Mouse (Mus musculus) T-helper 2 cell (primary cell): ENCODE results near the gene Cobll1.

Source experiments
- in situ Hi-C: fragments of 300-600 bp; cut with MboI, MseI; formaldehyde crosslinking; loops from one replicate; pipeline ENCODE4 v1.15.1; 2025; ENCODE audit warnings: high pct_unique_total_duplicates

The Cobll1 gene

DNA sequence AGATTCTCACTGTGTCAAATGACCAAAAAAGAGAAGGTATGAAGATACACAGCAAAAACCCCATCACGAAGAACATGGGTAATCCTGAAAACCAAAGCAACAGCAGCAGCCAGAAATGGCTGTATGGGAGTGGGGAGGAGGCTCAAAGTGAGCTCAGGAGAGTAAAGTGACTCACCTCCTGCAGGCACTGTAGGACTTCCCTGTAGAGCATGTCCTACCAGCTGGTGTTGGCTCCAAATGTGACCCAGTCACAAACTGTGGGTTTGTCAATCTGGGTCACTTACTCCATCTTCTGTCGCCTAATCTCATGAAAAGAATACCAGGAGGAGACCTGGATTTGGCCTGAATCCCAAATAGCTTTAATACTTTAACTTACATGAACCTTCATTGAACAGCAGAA is 81.9 kb downstream of the Cobll1 start:
- in situ Hi-C loops, result loop anchor here (5.0 kb wide), 1 partner anchor 70 kb away; no protein-coding TSS in a partner anchor

DNA sequence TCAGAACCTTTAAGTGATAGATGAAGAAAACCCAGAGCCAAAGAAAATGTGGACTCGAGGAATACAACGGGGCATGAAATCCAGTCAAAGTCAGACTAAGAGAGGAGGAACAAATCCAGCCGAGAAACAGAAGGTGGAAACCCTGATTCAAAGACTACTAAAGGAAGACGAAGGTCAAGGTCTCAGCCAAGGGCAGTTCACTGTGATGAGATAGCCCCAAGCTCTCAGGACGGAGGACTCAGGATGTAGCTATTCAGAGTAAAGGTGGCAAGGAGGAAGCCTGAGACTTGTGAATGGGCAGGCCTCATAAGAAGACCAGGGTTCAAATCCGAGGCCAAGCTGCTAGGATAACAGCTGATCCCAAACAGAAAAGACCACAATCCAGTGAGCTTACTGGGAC is 90.3 kb downstream of the Cobll1 start:
- in situ Hi-C loops, result loop anchor here (5.0 to 10.0 kb wide), 3 partner anchors 178 to 416 kb away; partner anchors contain the start of gene Scn3a

- in situ Hi-C loops, result loop anchor here (5.0 to 10.0 kb wide), 3 partner anchors 180 to 417 kb away; partner anchors contain the start of gene Scn3a
These were observed 91.8 kb downstream of the Cobll1 start for GRCm38 (mm10) chr2:65147431-65147830.

DNA sequence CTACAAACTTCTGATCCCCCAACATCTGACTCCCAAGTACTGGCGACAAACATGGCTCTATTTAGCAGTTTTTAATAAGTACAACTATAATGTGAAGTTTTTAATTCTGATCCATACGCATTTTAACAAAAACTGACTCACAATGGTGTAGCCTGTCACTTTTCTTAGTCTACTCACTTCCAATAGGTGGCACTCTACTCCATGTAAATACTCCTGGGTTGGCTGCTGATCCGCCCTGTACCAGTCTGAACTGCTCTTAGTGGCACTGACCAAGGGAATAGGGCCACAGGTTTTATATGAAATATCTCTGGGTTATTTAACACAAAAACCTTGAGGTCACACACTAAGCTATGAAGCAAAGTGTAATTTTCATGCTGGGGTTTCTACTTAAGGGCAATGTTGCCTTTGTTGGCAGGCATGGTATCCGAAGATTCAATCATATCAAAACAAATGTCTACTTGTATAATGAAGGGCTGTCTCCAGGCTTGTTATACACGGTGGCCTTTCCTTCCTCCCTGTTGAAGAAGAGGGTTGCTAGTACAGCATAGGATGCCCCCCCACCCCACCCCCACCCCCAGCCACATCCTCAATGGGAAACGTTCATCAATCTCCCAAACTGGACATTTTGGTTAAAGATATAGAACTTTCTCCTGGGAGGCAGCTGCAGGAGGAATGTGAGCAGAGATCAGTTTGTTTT is 93.6 kb downstream of the Cobll1 start:
- in situ Hi-C loops, result loop anchor here (5.0 to 10.0 kb wide), 3 partner anchors 182 to 419 kb away; partner anchors contain the start of gene Scn3a

DNA sequence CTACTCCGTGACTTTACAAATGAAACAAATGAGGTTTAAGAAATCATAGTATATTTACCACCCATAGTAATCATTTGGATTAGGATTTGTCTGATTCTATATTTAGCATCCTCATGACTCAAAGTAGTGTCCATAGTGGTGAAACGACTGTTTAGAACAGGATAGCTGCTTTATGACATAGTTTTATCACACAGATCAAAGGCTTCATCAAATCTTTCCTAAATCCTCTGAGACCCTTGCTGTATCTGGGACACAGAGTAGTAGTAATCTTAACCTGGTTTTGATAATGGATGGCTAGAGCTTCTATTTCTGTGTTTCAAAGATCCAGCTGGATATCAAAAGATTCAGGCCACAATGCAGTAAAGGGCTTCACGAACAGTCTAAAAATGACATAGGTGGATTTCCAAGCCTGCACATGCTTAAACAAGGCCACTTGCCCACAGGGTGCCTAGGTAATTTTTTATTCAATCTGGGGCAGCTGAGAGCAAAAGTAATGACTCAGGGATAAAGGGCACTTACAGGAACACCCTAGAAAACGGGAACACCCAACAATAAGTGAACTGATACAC is 98.0 kb downstream of the Cobll1 start:
- in situ Hi-C loops, result loop anchor here (10.0 kb wide), 2 partner anchors 264 to 424 kb away; partner anchors contain the start of gene Scn3a

DNA sequence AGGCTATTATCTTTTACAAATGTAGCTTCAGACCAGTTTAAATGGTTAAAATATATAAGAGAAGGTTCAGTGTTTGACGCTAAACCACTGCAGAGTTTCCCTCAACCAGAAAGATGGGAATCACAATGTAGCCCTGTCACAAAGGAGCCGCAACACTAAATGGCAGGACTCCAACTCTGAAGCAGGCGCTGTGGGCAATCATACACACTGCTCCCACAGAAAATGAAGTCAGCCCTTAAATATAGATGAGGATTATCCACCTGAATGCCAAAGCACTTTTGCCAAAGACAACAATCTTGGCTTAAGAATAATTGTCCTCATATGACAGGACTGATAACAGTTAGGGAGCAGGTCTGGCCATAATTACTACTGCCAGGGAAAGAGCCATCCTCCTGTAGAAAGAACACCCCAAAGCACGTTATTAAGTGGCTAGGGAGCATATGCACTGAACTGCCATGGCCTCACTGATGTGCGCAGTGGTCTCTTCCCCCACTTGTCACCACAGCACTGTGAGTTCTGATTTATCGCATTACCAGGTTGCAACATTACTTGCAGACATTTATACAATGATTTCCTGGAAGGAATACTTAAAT is 98.8 kb downstream of the Cobll1 start:
- in situ Hi-C loops, result loop anchor here (10.0 kb wide), 2 partner anchors 264 to 424 kb away; partner anchors contain the start of gene Scn3a

DNA sequence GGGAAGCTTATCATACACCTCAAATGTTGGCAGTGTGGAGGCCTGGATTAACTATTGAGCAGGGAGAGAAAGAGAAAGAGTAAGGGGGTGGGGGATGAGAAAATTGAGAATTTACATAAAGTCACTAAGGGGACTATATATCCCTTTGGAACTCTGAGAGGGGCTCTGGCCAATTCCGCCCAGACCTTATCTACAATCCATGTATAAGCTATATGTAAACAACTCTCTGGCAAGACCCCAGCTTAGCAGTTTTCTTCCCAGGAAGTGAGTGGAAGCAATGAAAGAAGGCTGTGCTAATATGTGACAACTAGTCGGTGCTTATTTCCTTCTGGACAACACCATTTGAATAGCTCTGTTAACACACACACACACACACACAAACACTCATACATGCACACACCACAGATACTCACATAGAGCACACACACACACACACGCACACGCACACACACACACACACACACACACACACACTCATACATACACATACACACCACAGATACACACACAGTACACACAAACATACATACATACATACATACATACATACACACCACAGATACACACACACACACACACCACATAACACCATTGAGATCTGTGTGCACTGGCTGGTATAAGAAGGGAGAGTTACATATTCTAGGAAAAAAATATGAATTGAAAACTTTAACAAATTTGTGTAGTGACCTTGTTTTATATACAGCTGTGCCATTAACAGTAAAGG is 99.4 kb downstream of the Cobll1 start:
- in situ Hi-C loops, result loop anchor here (10.0 kb wide), 2 partner anchors 265 to 425 kb away; partner anchors contain the start of gene Scn3a

- in situ Hi-C loops, result no loop called here
These were observed 100.2 kb downstream of the Cobll1 start for GRCm38 (mm10) chr2:65138992-65139391.

GRCm38 (mm10) chr2:65126141-65126783 is 112.9 kb downstream of the Cobll1 start:
- in situ Hi-C loops, result no loop called here

- in situ Hi-C loops, result no loop called here
These were observed 115.5 kb downstream of the Cobll1 start for GRCm38 (mm10) chr2:65123702-65124101.

GRCm38 (mm10) chr2:65121435-65121834 is 117.8 kb downstream of the Cobll1 start:
- in situ Hi-C loops, result no loop called here

GRCm38 (mm10) chr2:65121012-65121411 is 118.2 kb downstream of the Cobll1 start:
- in situ Hi-C loops, result no loop called here

DNA sequence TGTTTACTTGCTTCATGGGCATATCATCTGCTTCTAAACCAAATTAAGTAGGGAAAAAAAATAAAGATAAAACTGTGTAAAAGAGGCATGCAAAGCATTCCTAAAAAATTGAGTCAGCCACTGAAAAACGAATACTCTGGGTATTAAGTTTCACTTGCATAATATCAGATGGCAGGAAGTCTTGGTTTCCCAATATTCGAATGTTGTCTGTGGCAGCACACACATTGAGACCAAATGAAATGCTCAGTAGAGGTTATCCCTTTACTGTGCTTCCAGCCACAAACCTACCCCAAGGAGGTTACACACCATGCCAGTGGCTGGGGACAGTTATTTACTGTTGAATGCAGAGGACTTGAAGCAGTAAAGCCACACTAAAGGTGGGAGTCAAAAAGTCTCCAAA is 119.1 kb downstream of the Cobll1 start:
- in situ Hi-C loops, result no loop called here

DNA sequence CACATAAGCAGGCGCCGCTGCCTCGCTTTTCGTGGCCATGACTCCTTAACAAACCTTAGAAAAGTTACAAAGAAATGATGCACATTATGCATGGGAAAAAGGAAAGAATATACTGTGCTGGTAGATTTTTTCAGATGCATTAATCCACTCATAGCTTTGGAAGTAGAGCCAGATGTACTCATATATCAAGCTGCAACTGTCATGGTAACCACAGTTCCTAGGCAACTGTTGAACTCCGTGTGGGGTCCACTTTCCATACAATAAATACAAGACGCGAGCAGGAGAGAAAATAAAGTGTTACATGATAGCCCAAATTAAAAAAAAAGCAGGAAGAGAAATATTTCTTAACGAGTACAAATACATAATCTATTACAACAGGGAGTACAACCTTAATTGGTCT is 119.5 kb downstream of the Cobll1 start:
- in situ Hi-C loops, result no loop called here

GRCm38 (mm10) chr2:65119076-65119475 is 120.1 kb downstream of the Cobll1 start:
- in situ Hi-C loops, result no loop called here

- in situ Hi-C loops, result no loop called here
These were observed 121.3 kb downstream of the Cobll1 start for GRCm38 (mm10) chr2:65117859-65118258.

DNA sequence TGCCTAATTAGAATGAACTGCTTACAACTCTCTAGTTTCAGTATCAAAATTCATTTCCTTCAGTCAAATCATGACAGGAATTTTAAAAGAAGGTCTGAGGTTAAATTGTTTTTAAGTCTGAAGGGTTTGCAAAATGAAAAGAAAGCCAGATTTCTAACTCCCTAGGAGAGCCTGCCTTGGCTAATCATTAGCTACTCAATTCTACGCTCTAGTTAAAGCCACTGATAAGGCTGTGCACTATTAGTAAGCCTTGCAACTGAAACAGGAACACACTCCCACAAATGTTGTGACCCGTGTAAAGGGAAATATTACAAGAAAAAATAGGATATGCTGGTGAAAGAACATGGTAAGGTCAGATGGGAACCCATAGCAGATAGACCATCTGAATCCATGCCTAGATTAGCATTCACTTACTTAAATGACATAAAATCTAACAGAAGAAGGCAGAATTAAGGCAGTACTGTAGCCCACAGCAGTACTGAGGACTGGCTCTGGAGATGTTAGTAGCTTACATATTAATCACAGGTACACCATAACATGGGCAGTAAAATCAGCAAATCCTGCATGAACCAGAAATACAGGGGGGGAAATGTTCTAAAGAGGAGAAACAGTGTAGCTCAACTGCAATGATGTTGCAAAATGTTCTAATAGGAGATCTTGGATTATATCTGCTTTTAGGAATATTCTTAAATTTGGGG is 122.6 kb downstream of the Cobll1 start:
- in situ Hi-C loops, result no loop called here

- in situ Hi-C loops, result no loop called here
These were observed 126.0 kb downstream of the Cobll1 start for GRCm38 (mm10) chr2:65113191-65113590.

DNA sequence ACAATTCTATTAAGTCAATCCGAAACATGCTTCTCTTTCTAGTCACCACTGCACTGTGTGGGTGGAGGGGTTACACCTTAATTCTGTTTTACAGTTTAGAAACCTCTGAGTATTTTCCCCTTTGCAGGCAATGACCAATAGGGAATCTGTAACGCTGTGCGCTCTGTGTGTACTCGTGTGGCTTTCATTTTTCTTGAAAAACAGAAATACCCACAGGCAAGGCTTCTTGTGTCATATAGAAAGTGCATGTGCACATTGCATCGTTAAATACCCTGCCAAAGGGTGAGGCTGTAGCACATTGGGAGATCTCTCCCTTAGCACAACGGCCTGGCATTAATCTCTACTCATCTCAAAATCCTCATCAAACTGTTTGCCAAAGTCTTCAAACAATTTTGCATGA is 134.6 kb downstream of the Cobll1 start:
- in situ Hi-C loops, result no loop called here

- in situ Hi-C loops, result no loop called here
These were observed 135.4 kb downstream of the Cobll1 start for GRCm38 (mm10) chr2:65103801-65104200.

GRCm38 (mm10) chr2:65101388-65101787 is 137.8 kb downstream of the Cobll1 start:
- in situ Hi-C loops, result no loop called here
